Mouse (Mus musculus): ENCODE data around the gene Ctsh. TPM values are rescaled to one million over a fixed set of nuclear protein-coding genes. Genes with fewer than 3 reads are reported as not detected.
"Not testable (repeated sequence)": the region's sequence is repeated elsewhere in the genome, so short reads cannot be mapped to it uniquely, and the experiment has no call there.

Gene Ctsh
- polyA plus RNA-seq, 1 experiment, result 4.0 TPM

DNA sequence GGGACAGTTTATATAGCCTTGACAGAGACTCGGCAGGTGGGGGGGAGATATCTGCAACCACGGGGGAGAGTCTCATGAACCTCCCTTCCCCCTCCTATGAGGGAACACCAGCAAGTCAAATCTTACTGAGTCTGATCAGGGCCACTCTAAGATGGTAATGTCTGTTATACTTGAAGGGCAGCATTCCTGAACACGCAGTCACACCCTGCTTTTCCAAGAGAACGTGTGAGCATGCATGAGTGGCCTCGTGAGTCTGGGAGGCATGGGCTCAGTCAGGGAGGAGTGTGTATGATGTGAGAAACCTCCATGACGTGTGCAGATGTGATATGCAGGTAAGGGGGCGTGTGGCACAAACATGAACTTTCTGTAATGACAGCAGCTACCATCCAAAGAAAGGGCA is 15.5 kb downstream of the Ctsh start:
- TF ChIP-seq CTCF (IDR thresholded peaks at IDR 0.05; ENCODE audit: control insufficient read depth, insufficient read depth, insufficient read length) (no peak), CEBPB (IDR thresholded peaks at IDR 0.05; ENCODE audit: low read depth) (no peak), MYOG (IDR thresholded peaks at IDR 0.05; ENCODE audit: control insufficient read depth, extremely low read depth, insufficient read length) (no peak), MYOD1 (IDR thresholded peaks at IDR 0.05; ENCODE audit: control insufficient read depth, insufficient read length, low read depth) (no peak), MAX (IDR thresholded peaks at IDR 0.05) (no peak), FOSL1 (IDR thresholded peaks at IDR 0.05; ENCODE audit: insufficient read depth, low read length, poor library complexity, severe bottlenecking) (no peak), USF1 (IDR thresholded peaks at IDR 0.05; ENCODE audit: low read depth) (no peak)
- no peak overlapping the region for H3K4me3 ChIP-seq (ENCODE audit: insufficient read depth, poor library complexity, severe bottlenecking)
- H3ac ChIP-seq (ENCODE audit: control insufficient read depth, insufficient read length, low read depth), result no peak overlapping the region
- H3K27me3 ChIP-seq (ENCODE audit: control insufficient read depth, insufficient read depth, insufficient read length), result no peaks in the 10 kb centered on the region
- H3K79me3 ChIP-seq (ENCODE audit: low read depth), result no peaks in the 10 kb centered on the region
- H3K36me3 ChIP-seq (ENCODE audit: control insufficient read depth, insufficient read depth), result no peaks in the 10 kb centered on the region
- no peaks in the 10 kb centered on the region for H3K79me2 ChIP-seq (ENCODE audit: control insufficient read depth, insufficient read depth)

DNA sequence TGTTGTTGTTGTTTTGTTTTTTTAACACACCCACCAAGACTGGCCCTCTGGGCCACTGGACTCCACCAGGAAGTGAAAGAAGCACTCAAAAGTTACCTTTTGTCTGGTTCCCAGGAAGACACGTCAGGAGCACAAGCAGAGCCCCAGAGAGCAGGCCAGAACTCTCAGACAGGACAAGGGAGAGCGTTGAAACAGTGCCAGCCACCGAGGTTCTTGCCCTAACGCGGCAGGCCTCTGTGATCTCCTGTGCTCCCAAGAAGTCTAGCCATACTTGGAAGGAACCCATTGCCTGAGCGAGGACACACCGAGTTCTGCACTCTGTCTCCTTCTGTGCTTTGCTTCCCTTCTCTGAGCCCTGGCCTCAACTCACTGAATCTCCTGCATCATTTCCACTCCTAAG is 16.2 kb downstream of the Ctsh start:
- no peaks in the 10 kb centered on the region for H3K79me3 ChIP-seq (ENCODE audit: low read depth)
- H3K4me3 ChIP-seq (ENCODE audit: insufficient read depth, poor library complexity, severe bottlenecking), result no peak overlapping the region
- H3ac ChIP-seq (ENCODE audit: control insufficient read depth, insufficient read length, low read depth), result no peak overlapping the region
- TF ChIP-seq MYOD1 (IDR thresholded peaks at IDR 0.05; ENCODE audit: control insufficient read depth, insufficient read length, low read depth) (no peak), CEBPB (IDR thresholded peaks at IDR 0.05; ENCODE audit: low read depth) (no peak), FOSL1 (IDR thresholded peaks at IDR 0.05; ENCODE audit: insufficient read depth, low read length, poor library complexity, severe bottlenecking) (no peak), CTCF (IDR thresholded peaks at IDR 0.05; ENCODE audit: control insufficient read depth, insufficient read depth, insufficient read length) (no peak), USF1 (IDR thresholded peaks at IDR 0.05; ENCODE audit: low read depth) (no peak), MYOG (IDR thresholded peaks at IDR 0.05; ENCODE audit: control insufficient read depth, extremely low read depth, insufficient read length) (no peak), MAX (IDR thresholded peaks at IDR 0.05) (no peak)
- no peaks in the 10 kb centered on the region for H3K36me3 ChIP-seq (ENCODE audit: control insufficient read depth, insufficient read depth)
- no peaks in the 10 kb centered on the region for H3K79me2 ChIP-seq (ENCODE audit: control insufficient read depth, insufficient read depth)
- no peaks in the 10 kb centered on the region for H3K27me3 ChIP-seq (ENCODE audit: control insufficient read depth, insufficient read depth, insufficient read length)

DNA sequence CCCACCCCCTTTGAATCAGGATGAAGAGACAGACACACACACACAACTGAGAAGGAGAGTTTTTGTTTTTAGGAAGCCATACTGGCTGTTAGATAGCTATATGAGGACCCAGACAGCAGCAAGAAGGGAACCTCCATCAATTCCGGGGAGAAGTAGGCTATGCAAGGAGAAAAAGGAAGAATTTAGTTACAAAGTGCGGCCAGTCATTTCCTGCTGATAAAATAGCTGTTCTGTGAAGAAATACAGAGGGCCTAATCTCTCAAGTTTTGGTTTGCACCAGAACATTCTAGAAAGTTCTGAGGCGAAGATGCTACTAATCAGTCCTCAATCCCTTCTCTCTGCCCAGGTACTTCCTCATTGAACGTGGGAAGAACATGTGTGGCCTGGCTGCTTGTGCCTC is 21.4 kb downstream of the Ctsh start:
- H3K36me3 ChIP-seq (ENCODE audit: control insufficient read depth, insufficient read depth), result no peaks in the 10 kb centered on the region
- no peak for TF ChIP-seq CTCF (IDR thresholded peaks at IDR 0.05; ENCODE audit: control insufficient read depth, insufficient read depth, insufficient read length)
- no peak for TF ChIP-seq MAX (IDR thresholded peaks at IDR 0.05)
- no peak for TF ChIP-seq MYOG (IDR thresholded peaks at IDR 0.05; ENCODE audit: control insufficient read depth, extremely low read depth, insufficient read length)
- no peak for TF ChIP-seq CEBPB (IDR thresholded peaks at IDR 0.05; ENCODE audit: low read depth)
- no peak for TF ChIP-seq USF1 (IDR thresholded peaks at IDR 0.05; ENCODE audit: low read depth)
- no peak for TF ChIP-seq MYOD1 (IDR thresholded peaks at IDR 0.05; ENCODE audit: control insufficient read depth, insufficient read length, low read depth)
- no peak for TF ChIP-seq FOSL1 (IDR thresholded peaks at IDR 0.05; ENCODE audit: insufficient read depth, low read length, poor library complexity, severe bottlenecking)
- H3K4me3 ChIP-seq (ENCODE audit: insufficient read depth, poor library complexity, severe bottlenecking), result no peak overlapping the region
- H3K27me3 ChIP-seq (ENCODE audit: control insufficient read depth, insufficient read depth, insufficient read length), result no peaks in the 10 kb centered on the region
- no peaks in the 10 kb centered on the region for H3K79me3 ChIP-seq (ENCODE audit: low read depth)
- H3ac ChIP-seq (ENCODE audit: control insufficient read depth, insufficient read length, low read depth), result no peak overlapping the region
- no peaks in the 10 kb centered on the region for H3K79me2 ChIP-seq (ENCODE audit: control insufficient read depth, insufficient read depth)

DNA sequence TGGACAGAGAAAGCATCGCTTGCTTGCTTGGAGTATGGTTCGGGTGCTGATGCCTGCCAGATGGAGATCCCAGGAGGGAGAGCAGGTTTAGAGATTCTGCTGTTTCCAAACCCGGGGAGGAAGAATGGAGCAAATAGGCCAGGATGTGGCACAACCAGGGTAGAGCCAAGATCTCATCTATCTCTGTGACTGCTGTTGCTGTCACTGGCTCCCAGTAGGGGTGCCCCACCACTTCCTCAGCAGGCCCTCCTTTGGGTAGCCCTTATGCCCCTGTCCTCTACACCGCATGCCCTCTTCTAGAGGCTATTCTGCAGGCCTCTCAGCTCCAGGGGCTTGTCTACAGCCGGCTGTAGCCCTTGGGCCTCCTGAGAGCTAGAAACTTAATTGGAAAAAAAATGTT is 22.2 kb downstream of the Ctsh start:
- Histone ChIP-seq H3K27me3 (ENCODE audit: control insufficient read depth, insufficient read depth, insufficient read length) (no peaks in the 10 kb centered on the region), H3K36me3 (ENCODE audit: control insufficient read depth, insufficient read depth) (no peaks in the 10 kb centered on the region), H3ac (ENCODE audit: control insufficient read depth, insufficient read length, low read depth) (no peak overlapping the region), H3K79me3 (ENCODE audit: low read depth) (no peaks in the 10 kb centered on the region), H3K4me3 (ENCODE audit: insufficient read depth, poor library complexity, severe bottlenecking) (no peak overlapping the region), H3K79me2 (ENCODE audit: control insufficient read depth, insufficient read depth) (no peaks in the 10 kb centered on the region)
- TF ChIP-seq MYOD1 (IDR thresholded peaks at IDR 0.05; ENCODE audit: control insufficient read depth, insufficient read length, low read depth), result no peak
- TF ChIP-seq CTCF (IDR thresholded peaks at IDR 0.05; ENCODE audit: control insufficient read depth, insufficient read depth, insufficient read length), result no peak

DNA sequence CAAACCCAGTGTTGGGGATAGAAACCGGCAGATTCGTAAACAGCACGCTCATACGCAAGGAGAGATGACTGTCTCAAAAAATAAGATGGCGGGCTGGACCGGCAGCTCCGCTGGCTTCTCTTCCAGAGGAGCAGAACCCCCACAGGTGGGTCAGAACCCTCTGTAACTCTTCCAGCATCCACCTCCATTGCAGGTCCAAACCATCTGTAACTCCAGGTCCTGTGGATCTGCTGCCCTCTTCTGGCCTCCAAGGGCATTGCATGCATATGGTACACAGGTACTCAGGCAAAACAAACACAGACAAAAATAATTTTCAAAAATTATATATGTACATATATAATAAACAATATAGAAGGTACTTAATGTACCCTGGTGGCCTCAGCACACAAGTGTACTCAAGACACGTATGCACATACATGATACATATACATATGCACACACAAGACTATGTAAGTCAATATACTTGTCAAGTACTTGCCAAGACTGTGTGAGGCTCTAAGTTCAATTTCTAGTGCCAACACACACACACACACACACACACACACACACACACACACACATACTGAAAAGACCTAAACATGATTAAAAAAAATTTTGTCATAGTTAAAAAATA is 23.0 kb downstream of the Ctsh start:
- peak; percentile 40 for TF ChIP-seq CTCF (IDR thresholded peaks at IDR 0.05; ENCODE audit: control insufficient read depth, insufficient read depth, insufficient read length)
- TF ChIP-seq MAX (IDR thresholded peaks at IDR 0.05), result no peak
- TF ChIP-seq FOSL1 (IDR thresholded peaks at IDR 0.05; ENCODE audit: insufficient read depth, low read length, poor library complexity, severe bottlenecking), result no peak
- H3K36me3 ChIP-seq (ENCODE audit: control insufficient read depth, insufficient read depth), result no peaks in the 10 kb centered on the region

DNA sequence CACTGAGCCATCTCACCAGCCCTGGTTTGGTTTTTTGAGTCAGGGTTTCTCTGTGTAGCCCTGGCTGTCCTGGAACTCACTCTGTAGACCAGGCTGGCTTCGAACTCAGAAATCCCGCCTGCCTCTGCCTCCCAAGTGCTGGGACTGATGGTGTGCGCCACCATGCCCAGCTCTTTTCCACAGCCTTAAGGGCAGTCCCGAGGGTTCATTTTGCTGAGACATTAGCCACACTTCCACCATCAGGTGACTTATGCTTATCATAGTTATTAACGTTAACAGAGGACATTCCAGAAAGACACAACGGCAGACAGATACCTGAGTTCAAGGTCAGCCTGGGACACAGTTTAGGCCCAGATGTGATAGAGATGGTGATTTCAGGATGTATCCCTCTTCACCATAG is 28.0 kb downstream of the Ctsh start:
- H3K79me2 ChIP-seq (ENCODE audit: control insufficient read depth, insufficient read depth); H3K79me3 ChIP-seq (ENCODE audit: low read depth); H3K27me3 ChIP-seq (ENCODE audit: control insufficient read depth, insufficient read depth, insufficient read length); H3K36me3 ChIP-seq (ENCODE audit: control insufficient read depth, insufficient read depth); H3ac ChIP-seq (ENCODE audit: control insufficient read depth, insufficient read length, low read depth); H3K4me3 ChIP-seq (ENCODE audit: insufficient read depth, poor library complexity, severe bottlenecking): not testable (repeated sequence)

More for the DNA sequence above, 23.0 kb downstream of the Ctsh start:
- H3K79me3 ChIP-seq (ENCODE audit: low read depth), result no peaks in the 10 kb centered on the region
- H3ac ChIP-seq (ENCODE audit: control insufficient read depth, insufficient read length, low read depth), result no peak overlapping the region
- H3K4me3 ChIP-seq (ENCODE audit: insufficient read depth, poor library complexity, severe bottlenecking), result no peak overlapping the region
- no peaks in the 10 kb centered on the region for H3K27me3 ChIP-seq (ENCODE audit: control insufficient read depth, insufficient read depth, insufficient read length)
- H3K79me2 ChIP-seq (ENCODE audit: control insufficient read depth, insufficient read depth), result no peaks in the 10 kb centered on the region
